Mouse (Mus musculus): Measurements from ENCODE around the gene Atp6v0b. TPM values are rescaled to one million over a fixed set of nuclear protein-coding genes. Genes with fewer than 3 reads are reported as not detected.

Atp6v0b gene
- polyA plus RNA-seq, 1 experiment, result 526 TPM

- Histone ChIP-seq H3K27me3 (ENCODE audit: control insufficient read depth, insufficient read depth, low read length) (no peaks in the 10 kb centered on the region; the same call in 1 of the 2 replicates), H3K36me3 (ENCODE audit: control insufficient read depth, insufficient read depth, low read length) (no peaks in the 10 kb centered on the region; the same call in 1 of the 2 replicates), H3K4me3 (ENCODE audit: control insufficient read depth, insufficient read depth, low read length) (no peak overlapping the region), H3K4me1 (replicated peaks; ENCODE audit: control insufficient read depth, insufficient read depth, low read length) (peaks cover 10% of the 10 kb centered on the region), H3K27ac (ENCODE audit: control insufficient read depth, insufficient read depth, low read length) (no peak overlapping the region)
- 100% methylated on average over 1 of the region's 1 CpGs for WGBS
- TF ChIP-seq CTCF (IDR thresholded peaks at IDR 0.05; ENCODE audit: borderline replicate concordance, control insufficient read depth, extremely low read depth, insufficient read depth, low read length, poor library complexity) (no peak), POLR2A (IDR thresholded peaks at IDR 0.05; ENCODE audit: control insufficient read depth, extremely low read depth, insufficient read depth, low read length, poor library complexity) (no peak)
- DNase-seq, result no peak
Measured at GRCm38 (mm10) chr4:117884146-117884545, 3.0 kb downstream of the Atp6v0b start.

GRCm38 (mm10) chr4:117882701-117883691, 4.1 kb downstream of the Atp6v0b start, which contains the start of gene B4galt2:
B4galt2 (minus strand) TSS chr4:117883487.
- peaks cover 10% of the 10 kb centered on the region for H3K4me1 ChIP-seq (replicated peaks; ENCODE audit: control insufficient read depth, insufficient read depth, low read length)
- no peaks in the 10 kb centered on the region; the same call in 1 of the 2 replicates for H3K36me3 ChIP-seq (ENCODE audit: control insufficient read depth, insufficient read depth, low read length)
- H3K27me3 ChIP-seq (ENCODE audit: control insufficient read depth, insufficient read depth, low read length), result no peaks in the 10 kb centered on the region; the same call in 1 of the 2 replicates
- H3K4me3 ChIP-seq (ENCODE audit: control insufficient read depth, insufficient read depth, low read length), result 0 out of 2 replicates have a peak within 1 kb of the TSS, but pooled peaks have one; percentile 17
- 5% methylated on average over 101 of the region's 103 CpGs for WGBS
- DNase-seq, result peak; percentile 31
- TF ChIP-seq POLR2A (IDR thresholded peaks at IDR 0.05; ENCODE audit: control insufficient read depth, extremely low read depth, insufficient read depth, low read length, poor library complexity) (no peak), CTCF (IDR thresholded peaks at IDR 0.05; ENCODE audit: borderline replicate concordance, control insufficient read depth, extremely low read depth, insufficient read depth, low read length, poor library complexity) (no peak)
- H3K27ac ChIP-seq (ENCODE audit: control insufficient read depth, insufficient read depth, low read length), result no peak within 1 kb of the TSS

GRCm38 (mm10) chr4:117878703-117879102, 8.4 kb downstream of the Atp6v0b start:
- TF ChIP-seq CTCF (IDR thresholded peaks at IDR 0.05; ENCODE audit: borderline replicate concordance, control insufficient read depth, extremely low read depth, insufficient read depth, low read length, poor library complexity), result no peak
- no peak for TF ChIP-seq POLR2A (IDR thresholded peaks at IDR 0.05; ENCODE audit: control insufficient read depth, extremely low read depth, insufficient read depth, low read length, poor library complexity)
- WGBS, result 73% methylated on average over 5 of the region's 5 CpGs
- no peaks in the 10 kb centered on the region; the same call in 1 of the 2 replicates for H3K27me3 ChIP-seq (ENCODE audit: control insufficient read depth, insufficient read depth, low read length)
- no peaks in the 10 kb centered on the region for H3K36me3 ChIP-seq (ENCODE audit: control insufficient read depth, insufficient read depth, low read length)
- no peak for DNase-seq
- no peak overlapping the region for H3K27ac ChIP-seq (ENCODE audit: control insufficient read depth, insufficient read depth, low read length)
- no peak overlapping the region for H3K4me3 ChIP-seq (ENCODE audit: control insufficient read depth, insufficient read depth, low read length)
- no peaks in the 10 kb centered on the region; the same call in 1 of the 2 replicates for H3K4me1 ChIP-seq (replicated peaks; ENCODE audit: control insufficient read depth, insufficient read depth, low read length)

GRCm38 (mm10) chr4:117878301-117878700, 8.8 kb downstream of the Atp6v0b start:
- Histone ChIP-seq H3K36me3 (ENCODE audit: control insufficient read depth, insufficient read depth, low read length) (no peaks in the 10 kb centered on the region), H3K4me1 (replicated peaks; ENCODE audit: control insufficient read depth, insufficient read depth, low read length) (no peaks in the 10 kb centered on the region; the same call in 1 of the 2 replicates), H3K27ac (ENCODE audit: control insufficient read depth, insufficient read depth, low read length) (no peak overlapping the region), H3K4me3 (ENCODE audit: control insufficient read depth, insufficient read depth, low read length) (no peak overlapping the region), H3K27me3 (ENCODE audit: control insufficient read depth, insufficient read depth, low read length) (no peaks in the 10 kb centered on the region; the same call in 1 of the 2 replicates)
- DNase-seq, result peak; percentile 65
- no peak for TF ChIP-seq POLR2A (IDR thresholded peaks at IDR 0.05; ENCODE audit: control insufficient read depth, extremely low read depth, insufficient read depth, low read length, poor library complexity)
- no peak for TF ChIP-seq CTCF (IDR thresholded peaks at IDR 0.05; ENCODE audit: borderline replicate concordance, control insufficient read depth, extremely low read depth, insufficient read depth, low read length, poor library complexity)
- 82% methylated on average over 10 of the region's 10 CpGs for WGBS

- Histone ChIP-seq H3K4me3 (ENCODE audit: control insufficient read depth, insufficient read depth, low read length) (no peak overlapping the region), H3K4me1 (replicated peaks; ENCODE audit: control insufficient read depth, insufficient read depth, low read length) (no peaks in the 10 kb centered on the region; the same call in 1 of the 2 replicates), H3K27ac (ENCODE audit: control insufficient read depth, insufficient read depth, low read length) (no peak overlapping the region), H3K27me3 (ENCODE audit: control insufficient read depth, insufficient read depth, low read length) (no peaks in the 10 kb centered on the region), H3K36me3 (ENCODE audit: control insufficient read depth, insufficient read depth, low read length) (no peaks in the 10 kb centered on the region)
- DNase-seq, result no peak
- no peak for TF ChIP-seq POLR2A (IDR thresholded peaks at IDR 0.05; ENCODE audit: control insufficient read depth, extremely low read depth, insufficient read depth, low read length, poor library complexity)
- TF ChIP-seq CTCF (IDR thresholded peaks at IDR 0.05; ENCODE audit: borderline replicate concordance, control insufficient read depth, extremely low read depth, insufficient read depth, low read length, poor library complexity), result no peak
- WGBS, result 94% methylated on average over 9 of the region's 9 CpGs
Measured at GRCm38 (mm10) chr4:117873615-117874014, 13.5 kb downstream of the Atp6v0b start.

- no peaks in the 10 kb centered on the region; the same call in 1 of the 2 replicates for H3K4me1 ChIP-seq (replicated peaks; ENCODE audit: control insufficient read depth, insufficient read depth, low read length)
- H3K36me3 ChIP-seq (ENCODE audit: control insufficient read depth, insufficient read depth, low read length), result no peaks in the 10 kb centered on the region
- WGBS, result 48% methylated on average over 14 of the region's 14 CpGs
- no peak for DNase-seq
- TF ChIP-seq CTCF (IDR thresholded peaks at IDR 0.05; ENCODE audit: borderline replicate concordance, control insufficient read depth, extremely low read depth, insufficient read depth, low read length, poor library complexity), result no peak
- TF ChIP-seq POLR2A (IDR thresholded peaks at IDR 0.05; ENCODE audit: control insufficient read depth, extremely low read depth, insufficient read depth, low read length, poor library complexity), result no peak
- no peak within 1 kb of the TSS for H3K27ac ChIP-seq (ENCODE audit: control insufficient read depth, insufficient read depth, low read length)
- H3K4me3 ChIP-seq (ENCODE audit: control insufficient read depth, insufficient read depth, low read length), result no peak within 1 kb of the TSS
- no peaks in the 10 kb centered on the region for H3K27me3 ChIP-seq (ENCODE audit: control insufficient read depth, insufficient read depth, low read length)
Measured at GRCm38 (mm10) chr4:117872471-117872886, 14.7 kb downstream of the Atp6v0b start, which contains the start of gene Ccdc24. Ccdc24 (minus strand) TSS chr4:117872557.
